Mouse (Mus musculus): ENCODE data around the gene Olfr483.

Gene Olfr483

GRCm38 (mm10) chr7:108100549-108100948 is at the start of gene Olfr483:
Olfr483 (plus strand) TSS chr7:108100849.
- no peak for DNase-seq (ENCODE audit: low spot score)

- no peak for DNase-seq (ENCODE audit: low spot score)
Measured at GRCm38 (mm10) chr7:108067246-108067645, 33.4 kb upstream of the Olfr483 start, which contains the start of gene Olfr480. Olfr480 (minus strand) TSS chr7:108067346.

GRCm38 (mm10) chr7:108079555-108079954 is 21.1 kb upstream of the Olfr483 start, which contains the start of gene Olfr481:
Olfr481 (plus strand) TSS chr7:108079855.
- DNase-seq (ENCODE audit: low spot score): no peak

GRCm38 (mm10) chr7:108097486-108097885 is 3.2 kb upstream of the Olfr483 start, which contains the start of gene Olfr482:
Olfr482 (minus strand) TSS chr7:108097586.
- no peak for DNase-seq (ENCODE audit: low spot score)

GRCm38 (mm10) chr7:108120681-108121080 is 20.0 kb downstream of the Olfr483 start:
- no peak for DNase-seq (ENCODE audit: low spot score)

- DNase-seq (ENCODE audit: low spot score): no peak
Measured at GRCm38 (mm10) chr7:108121416-108121815, 20.8 kb downstream of the Olfr483 start.

- DNase-seq (ENCODE audit: low spot score): no peak
Measured at GRCm38 (mm10) chr7:108127349-108127748, 26.7 kb downstream of the Olfr483 start, which contains the start of gene Olfr484. Olfr484 (minus strand) TSS chr7:108127449.

All from MN1 (cell line).